Mouse (Mus musculus) skeletal muscle tissue, postnatal 0 days (tissue): Measurements from ENCODE around the gene Olfr322. TPM values are rescaled to one million over a fixed set of nuclear protein-coding genes. Genes with fewer than 3 reads are reported as not detected.

Experiments
- polyA plus RNA-seq: library from polyadenylated mRNA; unstranded; fragments of >200 nt; fragmentation: Nextera tagmentation; extraction: Ambion mirVana; gene quantifications from 2 replicates; pipeline ENCODE4 v1.2.1, GENCODE M21; 2015

Gene Olfr322
- not detected in 2 replicates for polyA plus RNA-seq

GRCm38 (mm10) chr11:58658596-58658995, at the start of gene Olfr322:
TSS of gene Olfr322 (plus strand) at chr11:58658782.

GRCm38 (mm10) chr11:58615975-58616374, 42.6 kb upstream of the Olfr322 start, which contains the start of gene 2210407C18Rik:
TSS of gene 2210407C18Rik (minus strand) at chr11:58616075.

GRCm38 (mm10) chr11:58630401-58630800, 28.2 kb upstream of the Olfr322 start, which contains the start of gene Olfr323:
TSS of gene Olfr323 (minus strand) at chr11:58630501.

GRCm38 (mm10) chr11:58640272-58640867, 18.2 kb upstream of the Olfr322 start, which contains the start of gene Trim58:
TSS of gene Trim58 (plus strand) at chr11:58640465.

GRCm38 (mm10) chr11:58680799-58681198, 22.2 kb downstream of the Olfr322 start, which contains the start of gene Olfr320:
TSS of gene Olfr320 (plus strand) at chr11:58681099.

GRCm38 (mm10) chr11:58698862-58699261, 40.3 kb downstream of the Olfr322 start, which contains the start of gene Olfr319:
TSS of gene Olfr319 (plus strand) at chr11:58699162.

Other genes with a start within 250 kb of the Olfr322 start
- gene 1810065E05Rik, start 237.7 kb upstream of the Olfr322 start, polyA plus RNA-seq: not detected in 2 replicates
- not detected in 2 replicates for gene Gm12253, start 226.2 kb upstream of the Olfr322 start, polyA plus RNA-seq
- gene Lypd9, start 205.9 kb upstream of the Olfr322 start, polyA plus RNA-seq: not detected in 2 replicates
- gene Olfr30, start 196.5 kb upstream of the Olfr322 start, polyA plus RNA-seq: not detected in 2 replicates
- gene Olfr332, start 166.2 kb upstream of the Olfr322 start, polyA plus RNA-seq: not detected in 2 replicates
- gene Olfr331, start 156.2 kb upstream of the Olfr322 start, polyA plus RNA-seq: not detected in 2 replicates
- not detected in 2 replicates for gene Olfr330, start 123.9 kb upstream of the Olfr322 start, polyA plus RNA-seq
- 0.12 TPM in 1 of 2 replicates, not detected in the other for gene Olfr329-ps, start 112.4 kb upstream of the Olfr322 start, polyA plus RNA-seq
- not detected in 2 replicates for gene Olfr328, start 103.1 kb upstream of the Olfr322 start, polyA plus RNA-seq
- gene Olfr224, start 88.2 kb upstream of the Olfr322 start, polyA plus RNA-seq: not detected in 2 replicates
- gene Olfr325, start 81.1 kb upstream of the Olfr322 start, polyA plus RNA-seq: not detected in 2 replicates
- not detected in 2 replicates for gene Olfr324, start 63.7 kb upstream of the Olfr322 start, polyA plus RNA-seq
- not detected in 2 replicates for gene 2210407C18Rik, start 42.7 kb upstream of the Olfr322 start, polyA plus RNA-seq
- not detected in 2 replicates for gene Olfr323, start 28.3 kb upstream of the Olfr322 start, polyA plus RNA-seq
- not detected in 2 replicates for gene Trim58, start 18.3 kb upstream of the Olfr322 start, polyA plus RNA-seq
- not detected in 2 replicates for gene Olfr320, start 22.3 kb downstream of the Olfr322 start, polyA plus RNA-seq
- gene Olfr319, start 40.4 kb downstream of the Olfr322 start, polyA plus RNA-seq: not detected in 2 replicates
- not detected in 2 replicates for gene Olfr318, start 65.2 kb downstream of the Olfr322 start, polyA plus RNA-seq
- gene Olfr317, start 80.4 kb downstream of the Olfr322 start, polyA plus RNA-seq: not detected in 2 replicates
- not detected in 2 replicates for gene Olfr316, start 94.0 kb downstream of the Olfr322 start, polyA plus RNA-seq
- gene Olfr315, start 114.4 kb downstream of the Olfr322 start, polyA plus RNA-seq: not detected in 2 replicates
- not detected in 2 replicates for gene Olfr314, start 124.2 kb downstream of the Olfr322 start, polyA plus RNA-seq
- gene Fam183b, start 143.2 kb downstream of the Olfr322 start, polyA plus RNA-seq: 1.3 and 1.9 TPM in 2 replicates
- not detected in 2 replicates for gene Olfr313, start 156.2 kb downstream of the Olfr322 start, polyA plus RNA-seq
- gene Olfr312, start 170.5 kb downstream of the Olfr322 start, polyA plus RNA-seq: not detected in 2 replicates
- not detected in 2 replicates for gene Olfr311, start 180.5 kb downstream of the Olfr322 start, polyA plus RNA-seq
- gene Gm12258, start 188.4 kb downstream of the Olfr322 start, polyA plus RNA-seq: 2.0 TPM in 2 replicates
- gene 2810021J22Rik, start 208.4 kb downstream of the Olfr322 start, polyA plus RNA-seq: 2.0 and 2.2 TPM in 2 replicates
- 3.0 and 3.2 TPM in 2 replicates for gene Zfp39, start 245.4 kb downstream of the Olfr322 start, polyA plus RNA-seq